Mouse (Mus musculus): Measurements from ENCODE around the gene Heatr5a. TPM values are rescaled to one million over a fixed set of nuclear protein-coding genes. Genes with fewer than 3 reads are reported as not detected.

Heatr5a gene
- polyA plus RNA-seq (2012; rRNA removed): 17.1 and 19.4 TPM in 2 replicates

GRCm38 (mm10) chr12:51971070-51971664, at the start of gene Heatr5a:
Gene Heatr5a, minus strand, starts transcription at chr12:51971321.
- peak; percentile 84 for DNase-seq (ENCODE audit: low spot score)

GRCm38 (mm10) chr12:52014494-52015029, 43.4 kb upstream of the Heatr5a start:
- DNase-seq (ENCODE audit: low spot score): no peak

GRCm38 (mm10) chr12:52014044-52014443, 42.9 kb upstream of the Heatr5a start:
- no peak for DNase-seq (ENCODE audit: low spot score)

- no peak for DNase-seq (ENCODE audit: low spot score)
These were observed 42.2 kb upstream of the Heatr5a start for GRCm38 (mm10) chr12:52013274-52013673.

- no peak for DNase-seq (ENCODE audit: low spot score)
These were observed 41.0 kb upstream of the Heatr5a start for GRCm38 (mm10) chr12:52012159-52012558.

GRCm38 (mm10) chr12:52010630-52010961, 39.5 kb upstream of the Heatr5a start:
- no peak for DNase-seq (ENCODE audit: low spot score)

- DNase-seq (ENCODE audit: low spot score): no peak
These were observed 39.0 kb upstream of the Heatr5a start for GRCm38 (mm10) chr12:52009928-52010629.

- DNase-seq (ENCODE audit: low spot score): no peak
These were observed 35.5 kb upstream of the Heatr5a start for GRCm38 (mm10) chr12:52006633-52006994.

- DNase-seq (ENCODE audit: low spot score): peak; percentile 88
These were observed 34.9 kb upstream of the Heatr5a start, which contains the start of gene Dtd2 for GRCm38 (mm10) chr12:52005877-52006632. Gene Dtd2, minus strand, starts transcription at chr12:52006501.

GRCm38 (mm10) chr12:52002746-52003145, 31.6 kb upstream of the Heatr5a start:
- DNase-seq (ENCODE audit: low spot score): no peak

GRCm38 (mm10) chr12:52001544-52001943, 30.4 kb upstream of the Heatr5a start:
- no peak for DNase-seq (ENCODE audit: low spot score)

GRCm38 (mm10) chr12:51998366-51998932, 27.3 kb upstream of the Heatr5a start:
- no peak for DNase-seq (ENCODE audit: low spot score)

- no peak for DNase-seq (ENCODE audit: low spot score)
These were observed 24.8 kb upstream of the Heatr5a start for GRCm38 (mm10) chr12:51995738-51996536.

GRCm38 (mm10) chr12:51990629-51991028, 19.5 kb upstream of the Heatr5a start:
- no peak for DNase-seq (ENCODE audit: low spot score)

- DNase-seq (ENCODE audit: low spot score): no peak
These were observed 17.4 kb upstream of the Heatr5a start for GRCm38 (mm10) chr12:51988536-51988935.

GRCm38 (mm10) chr12:51985826-51986225, 14.7 kb upstream of the Heatr5a start:
- no peak for DNase-seq (ENCODE audit: low spot score)

GRCm38 (mm10) chr12:51985163-51985748, 14.1 kb upstream of the Heatr5a start:
- no peak for DNase-seq (ENCODE audit: low spot score)

GRCm38 (mm10) chr12:51983625-51984024, 12.5 kb upstream of the Heatr5a start:
- no peak for DNase-seq (ENCODE audit: low spot score)

- no peak for DNase-seq (ENCODE audit: low spot score)
These were observed 5.4 kb upstream of the Heatr5a start for GRCm38 (mm10) chr12:51976531-51976930.

- DNase-seq (ENCODE audit: low spot score): no peak
These were observed 3.3 kb upstream of the Heatr5a start for GRCm38 (mm10) chr12:51974381-51974780.

Measured in urinary bladder, adult 2 months (tissue).